Mouse (Mus musculus): ENCODE results near the gene Gstt2.
A peak's percentile ranks its signal among the peaks of the same experiment; 100 is the strongest.

DNA sequence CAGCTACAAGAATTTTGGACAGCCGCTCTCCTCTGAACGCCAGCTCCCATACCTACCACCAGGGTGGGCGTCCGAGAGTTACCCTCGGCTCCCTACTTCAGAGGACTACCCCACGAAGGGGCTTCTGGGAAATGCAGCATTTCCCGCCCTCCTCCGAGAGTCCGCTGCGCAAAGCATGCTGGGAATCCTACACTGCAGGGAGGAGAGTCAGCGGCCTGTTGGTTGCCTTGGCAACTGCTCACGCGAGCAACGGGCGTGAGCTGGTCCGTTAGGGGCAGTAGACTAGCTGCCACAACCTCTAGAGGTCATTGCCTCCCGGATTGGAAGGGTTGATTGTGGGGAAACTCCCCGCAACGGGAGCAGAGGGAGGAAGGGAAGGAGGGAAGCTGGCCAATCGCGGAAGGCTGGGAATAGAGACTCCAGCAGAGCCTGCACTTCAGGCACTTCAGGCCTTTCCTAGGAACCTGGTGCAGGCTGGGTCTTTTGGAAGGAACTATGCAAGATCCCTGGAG lies at the start of gene Gstt2:
- TF ChIP-seq CTCF (IDR thresholded peaks at IDR 0.05; ENCODE audit: low read depth, low read length): peak; percentile 14; the same call in 1 of the 2 replicates
- 0 out of 2 replicates have a peak, but pooled peaks have one; percentile 22 for TF ChIP-seq POLR2A (IDR thresholded peaks at IDR 0.05; ENCODE audit: extremely low read depth, insufficient read depth, low read length)
